ENCODE assay signal across 8 mouse cellular contexts in the genomic region with DNA sequence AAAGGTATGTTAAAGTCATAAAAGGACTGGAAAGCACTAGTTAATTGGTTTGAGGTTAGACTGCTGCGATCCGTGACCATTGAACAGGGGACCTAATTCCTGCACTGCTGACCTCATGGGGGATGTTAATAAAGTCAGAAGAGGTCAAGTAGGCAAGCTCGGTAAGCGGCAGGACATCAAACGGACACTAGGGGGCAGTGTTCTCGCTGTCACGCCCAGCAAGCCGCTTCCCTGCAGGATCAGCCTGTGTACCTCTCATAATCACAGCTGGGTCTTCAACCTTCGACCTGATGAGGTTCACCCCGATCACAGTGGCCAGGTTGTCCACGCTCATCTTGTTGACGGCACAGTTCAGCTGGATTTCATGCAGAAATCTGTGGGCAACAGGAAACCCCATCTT. TPM values are rescaled to one million over a fixed set of nuclear protein-coding genes. Genes with fewer than 3 reads are reported as not detected.
DNase-seq lines count a peak whose midpoint lies in the region; ATAC-seq and TF ChIP-seq lines count a peak whose summit lies in the region.

No protein-coding gene starts in this region.

- no peaks in the 10 kb centered on the region for H3K27me3 ChIP-seq in embryonic facial prominence, embryonic 10.5 days (replicated peaks; ENCODE audit: low read depth, poor library complexity, severe bottlenecking)
- no peaks in the 10 kb centered on the region for H3K27me3 ChIP-seq in heart, adult 2 months (ENCODE audit: control insufficient read depth, insufficient read depth, low read length)
- no peaks in the 10 kb centered on the region for H3K27me3 ChIP-seq in kidney, adult 2 months (replicated peaks; ENCODE audit: control insufficient read depth, insufficient read depth, low read length)
- H3K27me3 ChIP-seq in limb, embryonic 15.5 days, result no peaks in the 10 kb centered on the region
- H3K27me3 ChIP-seq in stomach, embryonic 16.5 days (ENCODE audit: control insufficient read depth, insufficient read depth, low read length), result no peaks in the 10 kb centered on the region

- peak overlapping the region; percentile 33 for H3K4me2 ChIP-seq in limb, embryonic 15.5 days
- H3K4me2 ChIP-seq in stomach, embryonic 16.5 days (ENCODE audit: low read depth, low read length), result 0 out of 2 replicates have a peak overlapping the region, but pooled peaks have one; percentile 26

- 9% methylated on average over 12 of the region's 12 CpGs for WGBS in embryonic facial prominence, embryonic 10.5 days
- WGBS in heart, adult 2 months, result 20% methylated on average over 12 of the region's 12 CpGs
- 15% methylated on average over 12 of the region's 12 CpGs for WGBS in kidney, adult 2 months
- WGBS in limb, embryonic 15.5 days, result 8% methylated on average over 12 of the region's 12 CpGs
- WGBS in stomach, embryonic 16.5 days, result 14% methylated on average over 12 of the region's 12 CpGs

- peak; percentile 85 for DNase-seq in 3T3-L1 (ENCODE audit: low read depth, low spot score)
- peak; percentile 38 for DNase-seq in adrenal gland, adult 8-10 months
- DNase-seq in embryonic facial prominence, embryonic 10.5 days (ENCODE audit: low spot score), result peak; percentile 83
- DNase-seq in heart, adult 2 months, result peak; percentile 63 to 74
- peak; percentile 69 for DNase-seq in kidney, adult 2 months
- peak; percentile 53 to 66 for DNase-seq in natural killer cell, adult 2 months (ENCODE audit: low spot score in 2 of 2)

- no peak overlapping the region for H3K9ac ChIP-seq in heart, adult 2 months (ENCODE audit: low read depth, low read length)
- H3K9ac ChIP-seq in limb, embryonic 15.5 days, result no peak overlapping the region
- H3K9ac ChIP-seq in stomach, embryonic 16.5 days (ENCODE audit: low read length), result 0 out of 2 replicates have a peak overlapping the region, but pooled peaks have one; percentile 26

- H3K4me3 ChIP-seq in embryonic facial prominence, embryonic 10.5 days, result no peak overlapping the region
- H3K4me3 ChIP-seq in heart, adult 2 months, result no peak overlapping the region
- H3K4me3 ChIP-seq in kidney, adult 2 months (ENCODE audit: insufficient read depth, low read depth, low read length), result no peak overlapping the region
- no peak overlapping the region for H3K4me3 ChIP-seq in limb, embryonic 15.5 days
- 0 out of 2 replicates have a peak overlapping the region, but pooled peaks have one; percentile 9 for H3K4me3 ChIP-seq in stomach, embryonic 16.5 days (replicated peaks; ENCODE audit: low read length)

- no peaks in the 10 kb centered on the region for H3K36me3 ChIP-seq in embryonic facial prominence, embryonic 10.5 days (replicated peaks)
- no peaks in the 10 kb centered on the region for H3K36me3 ChIP-seq in heart, adult 2 months (ENCODE audit: control insufficient read depth, insufficient read depth, low read length)
- H3K36me3 ChIP-seq in kidney, adult 2 months (ENCODE audit: control insufficient read depth, insufficient read depth, low read length), result no peaks in the 10 kb centered on the region
- no peaks in the 10 kb centered on the region for H3K36me3 ChIP-seq in limb, embryonic 15.5 days
- H3K36me3 ChIP-seq in stomach, embryonic 16.5 days (ENCODE audit: control insufficient read depth, insufficient read depth, low read length), result no peaks in the 10 kb centered on the region

- peak; percentile 65; the same call in 1 of the 2 replicates for TF ChIP-seq EP300 in heart, adult 2 months (IDR thresholded peaks at IDR 0.05; ENCODE audit: insufficient read depth, low read depth, low read length)

- TF ChIP-seq CTCF in heart, adult 2 months (IDR thresholded peaks at IDR 0.05), result peak; percentile 96; the same call in 1 of the 2 replicates
- TF ChIP-seq CTCF in kidney, adult 2 months (conservative IDR thresholded peaks at IDR 0.05; ENCODE audit: insufficient read depth, insufficient read length, low read depth, low read length), result peak; percentile 96

- no peak for ATAC-seq in limb, embryonic 15.5 days (ENCODE audit: insufficient number of reproducible peaks, low FRiP score, low TSS enrichment, low read depth)
- no peak for ATAC-seq in stomach, embryonic 16.5 days (ENCODE audit: insufficient read depth, low FRiP score)

- intact Hi-C loops in heart, adult 2 months (cut with DNase I), result loop anchor here (1.0 kb wide), 2 partner anchors 47 to 204 kb away; no protein-coding TSS in a partner anchor

- H3K4me1 ChIP-seq in embryonic facial prominence, embryonic 10.5 days, result peaks cover 6% of the 10 kb centered on the region
- H3K4me1 ChIP-seq in heart, adult 2 months (ENCODE audit: control insufficient read depth, insufficient read depth, low read length), result no peaks in the 10 kb centered on the region
- no peaks in the 10 kb centered on the region for H3K4me1 ChIP-seq in kidney, adult 2 months (ENCODE audit: control insufficient read depth, insufficient read depth, low read length)
- peaks cover 7% of the 10 kb centered on the region; the same call in 1 of the 2 replicates for H3K4me1 ChIP-seq in limb, embryonic 15.5 days
- H3K4me1 ChIP-seq in stomach, embryonic 16.5 days (ENCODE audit: control insufficient read depth, insufficient read depth, low read length), result peaks cover 4% of the 10 kb centered on the region; the same call in 1 of the 2 replicates

- H3K79me2 ChIP-seq in heart, adult 2 months (replicated peaks; ENCODE audit: control insufficient read depth, insufficient read depth, low read length), result no peaks in the 10 kb centered on the region

- no peak overlapping the region for H3K27ac ChIP-seq in embryonic facial prominence, embryonic 10.5 days (replicated peaks)
- no peak overlapping the region for H3K27ac ChIP-seq in heart, adult 2 months
- H3K27ac ChIP-seq in kidney, adult 2 months (ENCODE audit: insufficient read depth, low read depth, low read length), result no peak overlapping the region
- H3K27ac ChIP-seq in limb, embryonic 15.5 days, result no peak overlapping the region
- H3K27ac ChIP-seq in stomach, embryonic 16.5 days (ENCODE audit: low read length), result no peak overlapping the region

- TF ChIP-seq POLR2A in heart, adult 2 months (IDR thresholded peaks at IDR 0.05; ENCODE audit: insufficient read depth, low read depth, low read length), result no peak
- no peak for TF ChIP-seq POLR2A in kidney, adult 2 months (IDR thresholded peaks at IDR 0.05; ENCODE audit: low read depth, low read length)

- no peaks in the 10 kb centered on the region for H3K9me3 ChIP-seq in embryonic facial prominence, embryonic 10.5 days
- H3K9me3 ChIP-seq in limb, embryonic 15.5 days, result no peaks in the 10 kb centered on the region
- no peaks in the 10 kb centered on the region for H3K9me3 ChIP-seq in stomach, embryonic 16.5 days (replicated peaks; ENCODE audit: control insufficient read depth, low read length)

RNA-seq across cellular contexts. Expression of a gene that starts 37.4 kb away (rescaled TPM):
- not detected for total RNA-seq in adrenal gland, adult 8-10 months (2022)
- polyA plus RNA-seq in embryonic facial prominence, embryonic 10.5 days (2016; fragmentation: Nextera tagmentation; extraction: Ambion mirVana), result not detected in 2 replicates
- 10 to 100 TPM; 51.0 to 60.1 TPM for total RNA-seq in heart, adult 2 months (2021)
- polyA plus RNA-seq in heart, adult 2 months (2012; rRNA removed), result 53.8 and 106 TPM in 2 replicates
- not detected in 2 replicates for polyA plus RNA-seq in kidney, adult 2 months (2012; rRNA removed)
- not detected in 2 replicates for polyA plus RNA-seq in limb, embryonic 15.5 days (2015; fragmentation: Nextera tagmentation; extraction: Ambion mirVana)
- not detected in 2 replicates for polyA plus RNA-seq in stomach, embryonic 16.5 days (2015; fragmentation: Nextera tagmentation; extraction: Ambion mirVana)

Comparison
In these comparisons a context has a peak if more than half of its experiments do, and no peak if none do; other contexts are left out.
1. RNA of a gene that starts 37.4 kb away (polyA plus RNA-seq): 53.8 to 106 TPM in heart, adult 2 months; not detected in stomach, embryonic 16.5 days, not detected in embryonic facial prominence, embryonic 10.5 days, not detected in kidney, adult 2 months and not detected in limb, embryonic 15.5 days; every median in the first group is over 10 times any median in the second.
2. Peak in every context shown above with its lines, with median percentiles within 50 percentile points of each other: DNase-seq.